Mouse (Mus musculus): ENCODE results near the gene Capns1. TPM values are rescaled to one million over a fixed set of nuclear protein-coding genes. Genes with fewer than 3 reads are reported as not detected.
"Not testable (repeated sequence)": the region's sequence is repeated elsewhere in the genome, so short reads cannot be mapped to it uniquely, and the experiment has no call there.

Capns1 gene
- polyA plus RNA-seq, 1 experiment from 2014 or later: 83.1 TPM

DNA sequence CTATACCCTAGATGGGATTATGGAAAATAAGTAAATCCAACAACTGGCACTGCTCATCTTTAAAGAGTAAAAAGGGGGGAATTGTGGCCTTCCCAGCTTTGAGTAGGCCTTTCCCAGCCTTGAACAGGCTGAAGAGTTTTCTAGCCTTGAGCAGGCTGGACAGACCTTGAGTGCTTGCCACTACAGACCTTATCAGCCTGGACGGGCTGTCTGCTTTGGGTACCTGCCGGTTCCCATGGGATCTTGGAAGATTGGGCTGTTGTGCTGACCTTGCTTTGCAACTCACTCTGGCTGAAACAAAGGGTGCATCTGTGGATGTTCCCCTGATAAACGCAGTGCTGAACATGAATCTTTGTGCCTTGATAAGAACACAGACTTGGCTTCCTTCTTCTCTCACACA lies 15.3 kb upstream of the Capns1 start:
- Histone ChIP-seq H3K27ac (ENCODE audit: low read depth, low read length) (no peak overlapping the region), H3K27me3 (ENCODE audit: control insufficient read depth, insufficient read depth, low read length) (no peaks in the 10 kb centered on the region), H3K4me3 (ENCODE audit: low read length) (no peak overlapping the region), H3K36me3 (ENCODE audit: control insufficient read depth, insufficient read depth, low read length) (no peaks in the 10 kb centered on the region), H3K9ac (ENCODE audit: low read depth, low read length) (no peak overlapping the region), H3K4me1 (ENCODE audit: control insufficient read depth, insufficient read depth, low read length) (no peaks in the 10 kb centered on the region), H3K9me3 (ENCODE audit: control insufficient read depth, low read length) (no peaks in the 10 kb centered on the region), H3K4me2 (replicated peaks; ENCODE audit: low read depth, low read length) (no peak overlapping the region)
- 90% methylated on average over 3 of the region's 3 CpGs for WGBS
- ATAC-seq (ENCODE audit: low FRiP score, low TSS enrichment): no peak

DNA sequence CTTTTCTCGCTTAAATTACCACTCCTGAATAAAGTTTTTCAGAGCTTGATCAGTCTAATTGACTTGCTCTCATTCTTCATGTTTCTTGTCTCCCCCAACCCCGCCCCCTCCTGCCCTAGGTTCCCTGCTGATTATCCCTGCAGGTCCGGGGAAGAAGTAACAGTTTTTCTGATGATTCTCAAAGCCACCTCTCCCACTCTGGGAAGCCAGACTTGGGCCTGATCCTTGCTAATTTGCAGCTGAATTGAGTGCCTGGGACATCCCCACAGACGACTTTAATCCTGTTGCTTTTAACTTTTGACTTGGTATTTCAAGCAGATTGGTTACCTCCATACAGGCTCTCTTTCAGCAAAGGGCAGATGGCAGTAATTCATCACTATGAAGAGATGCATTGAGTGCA lies 12.4 kb upstream of the Capns1 start:
- H3K4me1 ChIP-seq (ENCODE audit: control insufficient read depth, insufficient read depth, low read length): no peaks in the 10 kb centered on the region
- no peak overlapping the region for H3K9ac ChIP-seq (ENCODE audit: low read depth, low read length)
- no peak overlapping the region for H3K27ac ChIP-seq (ENCODE audit: low read depth, low read length)
- ATAC-seq (ENCODE audit: low FRiP score, low TSS enrichment): no peak
- 28% methylated on average over 4 of the region's 4 CpGs for WGBS
- no peak overlapping the region for H3K4me3 ChIP-seq (ENCODE audit: low read length)
- H3K9me3 ChIP-seq (ENCODE audit: control insufficient read depth, low read length): no peaks in the 10 kb centered on the region
- H3K4me2 ChIP-seq (replicated peaks; ENCODE audit: low read depth, low read length): no peak overlapping the region
- H3K36me3 ChIP-seq (ENCODE audit: control insufficient read depth, insufficient read depth, low read length): no peaks in the 10 kb centered on the region
- no peaks in the 10 kb centered on the region for H3K27me3 ChIP-seq (ENCODE audit: control insufficient read depth, insufficient read depth, low read length)

DNA sequence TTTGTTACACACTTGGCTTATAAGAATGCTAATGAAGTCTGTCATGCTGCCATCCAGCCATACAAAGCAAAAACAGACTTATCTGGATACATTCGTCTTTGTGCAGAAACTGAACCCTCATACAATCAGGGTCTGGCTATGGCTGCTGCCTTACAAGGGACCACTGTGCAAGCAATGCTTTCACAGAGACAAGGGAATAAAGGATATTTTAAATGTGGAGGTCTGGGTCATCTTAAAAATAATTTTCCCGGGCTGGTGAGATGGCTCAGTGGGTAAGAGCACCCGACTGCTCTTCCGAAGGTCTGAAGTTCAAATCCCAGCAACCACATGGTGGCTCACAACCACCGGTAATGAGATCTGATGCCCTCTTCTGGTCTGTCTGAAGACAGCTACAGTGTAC lies 7.8 kb upstream of the Capns1 start:
- not testable (repeated sequence) for H3K4me2 ChIP-seq (replicated peaks; ENCODE audit: low read depth, low read length); H3K9me3 ChIP-seq (ENCODE audit: control insufficient read depth, low read length); H3K4me3 ChIP-seq (ENCODE audit: low read length); H3K9ac ChIP-seq (ENCODE audit: low read depth, low read length); H3K27me3 ChIP-seq (ENCODE audit: control insufficient read depth, insufficient read depth, low read length); H3K27ac ChIP-seq (ENCODE audit: low read depth, low read length); ATAC-seq (ENCODE audit: low FRiP score, low TSS enrichment); H3K4me1 ChIP-seq (ENCODE audit: control insufficient read depth, insufficient read depth, low read length); H3K36me3 ChIP-seq (ENCODE audit: control insufficient read depth, insufficient read depth, low read length)
- 65% methylated on average over 5 of the region's 5 CpGs for WGBS

DNA sequence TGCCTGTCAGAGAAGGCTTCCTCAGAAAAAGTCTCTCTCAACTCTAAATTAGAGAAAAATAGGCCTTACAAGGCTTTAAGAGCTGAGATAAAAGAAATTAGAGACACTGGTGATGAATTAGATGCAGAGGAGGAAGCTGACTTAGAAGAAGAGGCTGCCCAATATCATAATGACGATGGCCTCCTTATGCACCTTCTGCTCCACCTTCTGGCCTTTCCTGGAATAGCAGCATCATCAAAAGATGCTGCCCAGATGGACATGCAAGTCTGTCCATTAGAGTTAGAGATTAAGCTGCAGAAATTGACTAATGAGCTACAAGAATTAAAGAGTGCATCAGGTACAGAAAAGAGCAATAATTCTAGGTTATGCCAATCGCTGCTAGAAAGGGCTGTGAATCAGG lies 6.8 kb upstream of the Capns1 start:
- Histone ChIP-seq H3K36me3 (ENCODE audit: control insufficient read depth, insufficient read depth, low read length) (no peaks in the 10 kb centered on the region), H3K9ac (ENCODE audit: low read depth, low read length) (no peak overlapping the region), H3K9me3 (ENCODE audit: control insufficient read depth, low read length) (no peaks in the 10 kb centered on the region), H3K4me3 (ENCODE audit: low read length) (no peak overlapping the region), H3K27me3 (ENCODE audit: control insufficient read depth, insufficient read depth, low read length) (no peaks in the 10 kb centered on the region), H3K27ac (ENCODE audit: low read depth, low read length) (no peak overlapping the region), H3K4me1 (ENCODE audit: control insufficient read depth, insufficient read depth, low read length) (no peaks in the 10 kb centered on the region), H3K4me2 (replicated peaks; ENCODE audit: low read depth, low read length) (no peak overlapping the region)
- WGBS: 5% methylated on average over 2 of the region's 2 CpGs
- no peak for ATAC-seq (ENCODE audit: low FRiP score, low TSS enrichment)

DNA sequence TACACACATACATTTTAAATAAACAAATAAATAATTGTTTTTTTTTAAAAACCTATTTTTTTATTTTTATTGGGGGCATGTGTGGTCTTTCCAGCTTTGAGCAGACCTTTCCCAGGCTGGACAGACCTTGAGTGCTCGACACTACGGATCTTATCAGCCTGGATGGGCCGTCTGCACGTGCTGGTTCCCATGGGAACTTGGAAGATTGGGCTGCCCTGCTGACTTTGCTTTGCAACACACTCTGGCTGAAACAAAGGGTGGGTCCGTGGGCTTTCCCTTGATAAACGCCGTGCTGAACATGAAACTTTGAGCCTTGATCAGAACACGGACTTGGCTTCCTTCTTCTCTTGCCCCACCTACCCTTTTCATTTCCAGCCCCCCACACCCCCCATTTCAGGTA lies 5.8 kb upstream of the Capns1 start:
- Histone ChIP-seq H3K9me3 (ENCODE audit: control insufficient read depth, low read length) (no peaks in the 10 kb centered on the region), H3K9ac (ENCODE audit: low read depth, low read length) (no peak overlapping the region), H3K4me1 (ENCODE audit: control insufficient read depth, insufficient read depth, low read length) (no peaks in the 10 kb centered on the region), H3K4me2 (replicated peaks; ENCODE audit: low read depth, low read length) (no peak overlapping the region), H3K27ac (ENCODE audit: low read depth, low read length) (no peak overlapping the region), H3K4me3 (ENCODE audit: low read length) (no peak overlapping the region), H3K27me3 (ENCODE audit: control insufficient read depth, insufficient read depth, low read length) (no peaks in the 10 kb centered on the region), H3K36me3 (ENCODE audit: control insufficient read depth, insufficient read depth, low read length) (no peaks in the 10 kb centered on the region)
- ATAC-seq (ENCODE audit: low FRiP score, low TSS enrichment): no peak
- WGBS: 49% methylated on average over 8 of the region's 8 CpGs

DNA sequence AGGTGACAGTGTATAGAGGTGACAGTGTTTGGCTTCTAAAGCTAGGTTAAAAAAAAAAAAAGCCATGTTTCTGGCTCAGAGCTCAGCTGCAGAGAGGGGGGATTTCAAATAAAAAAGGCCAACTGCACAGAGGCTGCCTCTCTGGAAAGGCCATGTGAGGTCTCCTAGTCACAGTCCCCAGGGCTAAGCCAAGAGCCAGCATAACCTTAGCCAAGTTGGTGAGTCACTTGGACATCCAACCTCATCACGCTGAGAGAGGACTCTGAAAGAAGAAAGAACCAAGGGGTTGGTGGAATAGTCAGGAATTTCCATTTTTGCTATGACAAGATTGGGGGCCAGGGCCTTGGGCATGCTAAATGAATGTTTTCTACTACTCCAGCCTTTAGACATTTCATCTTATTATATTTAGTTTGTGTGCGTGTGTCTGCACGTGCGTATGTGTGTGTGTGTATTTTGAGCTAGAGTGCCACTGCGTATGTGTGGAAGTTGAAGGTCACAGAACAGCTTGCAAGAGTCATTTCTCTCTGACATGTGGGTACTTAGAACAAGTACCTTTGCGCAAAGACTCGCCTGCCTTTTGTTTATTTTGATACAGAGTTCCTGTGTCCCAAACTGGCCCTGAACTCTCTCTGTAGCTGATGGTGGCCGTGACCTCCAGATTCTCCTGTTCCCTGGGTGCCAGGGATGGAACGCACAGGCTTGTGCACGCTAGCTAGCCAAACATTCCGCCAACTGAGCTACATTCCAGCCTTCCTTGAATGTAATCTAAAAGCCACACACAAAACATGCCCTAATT lies 4.5 kb upstream of the Capns1 start:
- H3K4me1 ChIP-seq (ENCODE audit: control insufficient read depth, insufficient read depth, low read length): no peaks in the 10 kb centered on the region
- no peak overlapping the region for H3K9ac ChIP-seq (ENCODE audit: low read depth, low read length)
- H3K4me3 ChIP-seq (ENCODE audit: low read length): no peak overlapping the region
- 82% methylated on average over 11 of the region's 11 CpGs for WGBS
- no peak overlapping the region for H3K27ac ChIP-seq (ENCODE audit: low read depth, low read length)
- no peaks in the 10 kb centered on the region for H3K9me3 ChIP-seq (ENCODE audit: control insufficient read depth, low read length)
- no peak for ATAC-seq (ENCODE audit: low FRiP score, low TSS enrichment)
- H3K27me3 ChIP-seq (ENCODE audit: control insufficient read depth, insufficient read depth, low read length): no peaks in the 10 kb centered on the region
- no peak overlapping the region for H3K4me2 ChIP-seq (replicated peaks; ENCODE audit: low read depth, low read length)
- no peaks in the 10 kb centered on the region for H3K36me3 ChIP-seq (ENCODE audit: control insufficient read depth, insufficient read depth, low read length)

DNA sequence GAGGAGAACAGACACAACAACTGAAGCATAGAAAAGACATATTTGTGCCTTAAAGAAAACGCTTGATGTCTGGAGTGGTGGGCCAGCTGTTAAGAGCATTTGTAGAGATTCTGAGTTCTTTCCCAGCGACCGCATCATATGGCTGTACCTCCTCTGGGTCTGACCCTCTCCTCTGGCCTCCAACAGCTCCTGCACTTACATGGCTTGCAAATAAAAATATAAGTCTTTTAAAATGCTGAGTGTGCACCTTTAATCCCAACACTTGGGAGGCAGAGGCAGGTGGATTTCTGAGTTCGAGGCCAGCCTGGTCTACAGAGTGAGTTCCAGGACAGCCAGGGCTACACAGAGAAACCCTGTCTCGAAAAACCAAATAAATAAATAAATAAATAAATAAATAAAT lies 2.0 kb upstream of the Capns1 start:
- not testable (repeated sequence) for ATAC-seq (ENCODE audit: low FRiP score, low TSS enrichment); H3K9me3 ChIP-seq (ENCODE audit: control insufficient read depth, low read length); H3K27ac ChIP-seq (ENCODE audit: low read depth, low read length); H3K9ac ChIP-seq (ENCODE audit: low read depth, low read length); H3K27me3 ChIP-seq (ENCODE audit: control insufficient read depth, insufficient read depth, low read length); H3K4me2 ChIP-seq (replicated peaks; ENCODE audit: low read depth, low read length); H3K4me1 ChIP-seq (ENCODE audit: control insufficient read depth, insufficient read depth, low read length); H3K4me3 ChIP-seq (ENCODE audit: low read length); H3K36me3 ChIP-seq (ENCODE audit: control insufficient read depth, insufficient read depth, low read length)
- 91% methylated on average over 5 of the region's 5 CpGs for WGBS

DNA sequence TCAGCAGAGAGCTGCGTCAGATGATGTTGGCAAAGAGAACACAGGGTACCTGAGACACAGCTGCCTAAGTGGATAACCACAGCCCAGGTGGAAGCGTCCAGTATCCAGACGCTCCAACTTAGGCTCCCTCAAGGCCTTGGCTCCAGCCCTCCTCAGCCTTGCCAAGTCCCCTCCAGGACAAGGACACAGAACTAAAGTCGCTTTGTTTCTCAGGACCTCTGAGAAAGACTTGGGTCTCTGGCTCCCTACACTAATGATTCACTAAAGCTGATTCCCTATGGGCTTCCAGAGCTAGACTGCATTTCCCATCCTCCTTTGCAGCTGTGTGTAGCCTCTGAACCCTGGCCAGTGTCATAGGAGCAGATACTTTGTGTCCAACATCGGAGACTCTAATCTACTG lies 1.6 kb upstream of the Capns1 start:
- Histone ChIP-seq H3K9ac (ENCODE audit: low read depth, low read length) (no peak overlapping the region), H3K27me3 (ENCODE audit: control insufficient read depth, insufficient read depth, low read length) (no peaks in the 10 kb centered on the region), H3K4me1 (ENCODE audit: control insufficient read depth, insufficient read depth, low read length) (peaks cover 2% of the 10 kb centered on the region; the same call in 1 of the 2 replicates), H3K4me2 (replicated peaks; ENCODE audit: low read depth, low read length) (no peak overlapping the region), H3K9me3 (ENCODE audit: control insufficient read depth, low read length) (no peaks in the 10 kb centered on the region), H3K36me3 (ENCODE audit: control insufficient read depth, insufficient read depth, low read length) (no peaks in the 10 kb centered on the region), H3K4me3 (ENCODE audit: low read length) (no peak overlapping the region), H3K27ac (ENCODE audit: low read depth, low read length) (no peak overlapping the region)
- ATAC-seq (ENCODE audit: low FRiP score, low TSS enrichment): no peak
- WGBS: 81% methylated on average over 5 of the region's 5 CpGs

DNA sequence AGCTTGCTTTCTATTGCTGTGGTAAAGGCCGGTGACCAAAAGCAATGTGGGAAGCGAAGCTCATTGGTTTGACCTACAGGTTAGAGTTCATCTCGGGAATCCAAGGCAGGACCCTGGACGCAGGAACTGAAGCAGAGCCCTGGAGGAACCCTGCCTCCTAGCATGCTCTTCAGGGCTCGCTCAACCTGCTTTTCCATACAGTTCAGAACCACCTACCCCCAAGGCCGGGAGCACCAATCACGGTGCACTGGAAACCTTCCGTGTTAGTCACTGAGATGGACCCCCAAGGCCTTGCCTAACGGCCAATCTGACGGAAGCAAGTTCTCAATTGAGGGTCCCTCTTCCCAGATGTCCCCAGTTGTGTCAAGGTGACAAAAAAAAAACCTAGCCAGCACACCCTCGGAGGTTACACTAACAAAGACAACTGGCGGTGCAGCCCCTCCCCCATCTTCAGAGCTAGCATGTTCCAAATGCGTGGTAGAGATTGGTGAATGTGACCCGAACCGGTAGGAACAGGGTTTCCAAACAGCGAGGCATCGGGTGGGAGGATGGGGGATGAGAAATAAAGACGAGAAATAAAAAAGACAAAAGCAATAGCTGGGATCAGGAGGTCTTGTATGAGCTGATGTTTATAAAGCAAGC lies 1.0 kb upstream of the Capns1 start:
- Histone ChIP-seq H3K4me2 (replicated peaks; ENCODE audit: low read depth, low read length) (no peak overlapping the region), H3K9me3 (ENCODE audit: control insufficient read depth, low read length) (no peaks in the 10 kb centered on the region), H3K27ac (ENCODE audit: low read depth, low read length) (no peak overlapping the region), H3K27me3 (ENCODE audit: control insufficient read depth, insufficient read depth, low read length) (no peaks in the 10 kb centered on the region), H3K9ac (ENCODE audit: low read depth, low read length) (no peak overlapping the region), H3K36me3 (ENCODE audit: control insufficient read depth, insufficient read depth, low read length) (no peaks in the 10 kb centered on the region), H3K4me1 (ENCODE audit: control insufficient read depth, insufficient read depth, low read length) (peaks cover 4% of the 10 kb centered on the region; the same call in 1 of the 2 replicates), H3K4me3 (ENCODE audit: low read length) (no peak overlapping the region)
- WGBS: 73% methylated on average over 18 of the region's 18 CpGs
- no peak for ATAC-seq (ENCODE audit: low FRiP score, low TSS enrichment)

All from kidney, embryonic 14.5 days (tissue).